Mouse (Mus musculus): ENCODE measurements around the gene P4ha2.
A peak's percentile ranks its signal among the peaks of the same experiment; 100 is the strongest.
"Not testable (repeated sequence)": the region's sequence is repeated elsewhere in the genome, so short reads cannot be mapped to it uniquely, and the experiment has no call there.

P4ha2 gene

DNA sequence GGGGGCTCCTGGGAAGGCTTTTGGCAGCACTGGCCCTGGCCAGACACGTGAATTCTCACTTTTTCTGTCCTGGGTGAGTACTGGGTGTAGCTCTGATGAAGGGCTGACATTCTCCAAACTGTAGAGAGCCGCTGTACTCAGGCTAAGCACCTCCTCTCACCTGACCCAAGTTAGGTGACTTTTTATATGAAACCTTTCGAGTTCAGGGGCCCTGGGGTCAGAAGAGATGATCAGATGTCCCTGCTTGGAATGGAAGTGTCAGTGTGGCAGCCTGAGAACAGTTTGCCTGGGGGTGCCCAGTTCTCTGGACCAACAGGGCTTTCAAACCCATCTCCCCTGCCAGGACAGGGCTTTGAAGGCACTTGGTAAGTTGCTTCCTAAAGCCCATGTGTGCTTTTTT, 8.2 kb downstream of the P4ha2 start:
- DNase-seq (ENCODE audit: low read depth), result no peak

DNA sequence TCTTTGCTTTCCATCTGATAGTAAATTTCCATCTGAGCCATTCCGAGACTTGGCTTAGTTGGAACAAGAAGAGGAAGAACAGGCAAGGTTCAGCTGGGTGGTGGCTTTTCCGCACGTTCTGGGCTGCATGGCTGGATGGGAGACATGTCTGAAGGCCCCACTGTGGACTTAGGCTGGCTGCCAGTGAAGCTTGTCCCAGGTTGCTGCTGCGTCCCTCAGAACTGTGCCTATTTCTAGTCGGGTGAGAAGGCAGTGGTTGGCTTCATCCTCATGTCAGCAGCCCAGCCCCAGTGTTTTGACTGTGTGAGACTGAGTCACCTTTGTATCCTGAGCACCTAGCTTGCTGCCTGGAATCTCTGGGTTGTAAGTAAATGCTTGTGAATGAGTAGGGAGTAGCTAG, 9.0 kb downstream of the P4ha2 start:
- DNase-seq (ENCODE audit: low read depth), result no peak

DNA sequence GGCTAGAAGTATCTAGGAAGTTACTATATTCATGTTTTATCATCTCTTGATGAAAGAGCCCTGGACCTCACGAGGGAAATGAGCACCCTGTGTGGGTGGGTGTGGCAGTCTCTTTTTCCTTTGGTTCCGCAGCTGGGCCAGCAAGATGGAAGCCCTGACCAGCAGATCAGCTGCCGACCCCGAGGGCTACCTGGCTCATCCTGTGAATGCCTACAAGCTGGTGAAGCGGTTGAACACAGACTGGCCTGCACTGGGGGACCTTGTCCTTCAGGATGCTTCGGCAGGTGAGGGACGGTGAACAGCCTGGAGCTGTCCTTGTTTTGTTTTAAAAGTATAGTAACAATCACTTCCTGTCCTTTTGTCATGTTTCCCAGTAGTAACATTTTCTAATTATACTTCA, 11.4 kb downstream of the P4ha2 start:
- no peak for DNase-seq (ENCODE audit: low read depth)

DNA sequence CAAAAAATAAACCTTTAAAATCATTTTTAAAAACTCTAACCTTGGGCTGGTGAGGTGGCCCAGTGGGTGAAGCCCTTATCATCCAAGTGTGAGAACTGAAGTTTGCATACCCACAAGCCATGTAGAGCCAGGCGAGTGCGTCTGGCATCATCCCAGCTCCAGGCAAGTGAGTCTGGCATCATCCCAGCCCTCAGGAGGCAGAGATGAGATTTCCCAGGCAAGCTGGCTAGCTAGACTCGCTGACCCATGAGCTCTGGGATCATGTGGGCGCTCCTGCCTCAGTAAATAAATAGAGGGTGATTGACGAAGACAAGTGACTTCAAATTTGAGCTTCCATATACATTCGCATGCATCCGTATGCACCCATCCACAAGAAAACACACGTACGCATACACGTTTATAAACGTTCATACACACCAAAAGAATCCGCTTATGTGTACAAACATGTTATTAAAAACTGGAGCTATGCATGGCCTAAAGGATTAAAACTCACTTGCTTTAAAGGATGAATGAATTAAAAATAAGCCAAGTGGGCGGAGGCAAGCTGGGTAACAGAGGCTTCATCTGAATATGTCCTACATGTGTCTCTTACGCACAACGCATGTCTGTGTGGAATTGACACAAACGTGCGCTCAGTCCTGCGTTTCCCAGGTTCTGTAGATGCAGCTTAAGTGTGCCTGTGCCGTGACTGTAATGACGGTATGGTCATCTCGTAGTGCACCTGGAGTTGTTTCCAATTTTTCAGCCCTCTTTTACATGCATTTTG, 12.3 kb downstream of the P4ha2 start:
- DNase-seq (ENCODE audit: low read depth), result no peak

DNA sequence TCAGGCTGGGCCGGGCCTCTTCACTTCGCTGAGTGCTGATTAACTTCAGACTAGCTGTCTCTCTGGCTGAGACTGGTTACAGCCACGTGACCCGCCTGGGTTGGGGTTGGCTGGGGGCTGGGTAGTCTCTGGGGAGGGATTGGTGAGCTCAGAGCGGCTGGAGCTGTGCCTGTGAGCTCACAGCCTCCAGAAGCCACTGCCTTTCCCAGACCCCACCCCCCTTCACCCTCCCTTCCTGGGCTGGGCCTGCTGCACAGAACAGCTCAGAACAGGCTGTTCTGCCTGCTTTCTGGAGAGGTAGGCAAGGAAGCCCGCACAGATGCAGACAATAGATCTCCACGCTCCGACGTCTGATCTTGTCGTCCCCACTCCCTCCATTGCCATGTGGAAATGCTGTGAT, 13.0 kb downstream of the P4ha2 start:
- peak; percentile 65 for DNase-seq (ENCODE audit: low read depth)

DNA sequence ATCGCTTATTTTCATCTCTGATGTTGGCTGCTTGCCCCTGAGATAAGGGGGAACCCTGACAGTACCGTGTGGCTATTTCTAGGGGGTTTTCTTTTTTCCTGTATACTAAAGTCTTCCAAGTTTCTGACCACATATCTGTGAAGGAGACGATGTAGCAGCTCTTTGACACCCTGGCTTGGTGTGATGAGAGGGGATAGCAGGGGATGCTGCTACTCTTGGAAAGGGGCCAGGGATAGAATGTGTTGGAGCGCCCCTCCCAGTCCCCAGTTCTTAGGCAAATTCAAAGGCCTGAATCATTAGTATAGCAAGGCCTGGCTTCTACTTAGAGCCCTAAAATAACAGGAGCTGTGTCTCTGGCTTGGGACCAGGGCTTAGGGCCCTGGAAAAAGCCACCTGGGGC, 13.5 kb downstream of the P4ha2 start:
- no peak for DNase-seq (ENCODE audit: low read depth)

DNA sequence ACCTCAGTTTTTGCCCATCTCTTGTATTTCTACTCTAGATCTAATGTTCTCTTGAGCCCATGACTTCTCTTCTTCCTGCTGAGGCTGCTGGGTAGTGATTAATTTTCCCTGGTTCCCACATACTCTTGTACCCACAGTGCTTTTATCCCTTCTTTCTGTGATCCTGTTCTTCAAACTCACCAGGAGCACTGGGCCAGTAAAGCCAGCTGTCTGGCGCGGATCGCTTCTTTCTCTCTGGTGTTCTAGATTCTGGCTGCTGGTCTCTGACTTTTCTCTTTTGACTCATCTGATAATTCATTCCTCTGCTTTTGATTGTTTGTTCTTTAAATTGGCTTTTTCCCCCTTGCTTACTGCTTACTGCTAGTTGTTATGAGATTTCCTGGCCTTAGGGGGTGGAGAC, 14.9 kb downstream of the P4ha2 start:
- no peak for DNase-seq (ENCODE audit: low read depth)

DNA sequence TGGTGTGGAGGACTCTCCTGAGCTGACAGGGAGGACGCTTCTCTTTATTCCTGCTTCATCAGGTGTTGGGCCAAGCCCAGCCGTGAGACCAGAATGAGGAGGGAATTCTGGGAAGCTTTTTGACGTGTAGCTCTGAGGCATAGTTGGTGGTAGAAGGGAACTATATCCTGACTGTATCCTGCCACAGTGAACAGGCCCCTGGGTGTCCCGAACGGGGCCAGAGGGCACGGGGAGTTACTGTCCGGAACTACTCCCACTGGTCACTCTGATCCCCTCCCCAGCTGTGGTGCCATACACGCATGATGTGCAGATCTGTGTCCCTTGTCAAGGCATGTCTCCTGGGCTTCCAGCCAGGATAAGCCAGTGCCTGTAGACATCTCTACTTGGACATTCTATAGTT, 15.4 kb downstream of the P4ha2 start:
- no peak for DNase-seq (ENCODE audit: low read depth)

DNA sequence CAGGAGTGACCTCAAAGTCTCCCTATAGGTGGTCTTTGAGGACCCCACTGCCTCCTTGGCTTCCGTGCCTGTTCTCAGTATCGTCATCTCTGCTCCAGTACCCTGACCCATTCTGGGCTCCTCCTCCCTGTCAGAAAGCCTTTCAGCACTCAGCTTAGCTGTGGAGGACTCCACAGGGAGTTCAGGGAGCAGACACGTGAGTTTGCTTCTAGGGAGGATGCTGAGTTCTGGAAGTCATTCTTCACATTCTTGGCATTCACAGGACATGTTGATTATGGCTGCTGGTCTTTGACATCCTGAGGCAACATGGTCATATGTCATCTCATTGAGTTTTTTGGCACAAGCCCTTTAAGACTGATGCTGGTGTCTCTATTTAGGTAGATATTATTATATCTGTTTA, 16.0 kb downstream of the P4ha2 start:
- DNase-seq (ENCODE audit: low read depth), result no peak

DNA sequence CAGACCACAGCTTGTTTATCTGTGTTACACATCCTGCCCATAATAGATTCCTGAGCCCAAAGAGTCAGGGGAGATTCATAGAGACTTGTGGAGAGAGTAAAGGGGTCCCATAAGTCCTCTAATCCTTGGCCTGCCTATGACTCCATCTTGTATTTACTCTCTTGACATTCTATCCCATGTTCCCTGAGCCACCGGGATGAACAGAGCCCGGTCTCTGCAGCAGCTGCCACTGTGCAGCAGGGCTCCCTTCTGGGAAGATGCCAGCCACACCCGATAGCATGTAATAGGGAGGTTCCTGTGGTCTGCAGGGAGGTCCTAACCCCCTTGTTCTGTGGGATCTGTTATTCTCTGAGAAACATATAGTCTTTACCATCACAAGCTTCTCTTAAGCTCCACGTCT, 16.5 kb downstream of the P4ha2 start:
- DNase-seq (ENCODE audit: low read depth), result no peak

DNA sequence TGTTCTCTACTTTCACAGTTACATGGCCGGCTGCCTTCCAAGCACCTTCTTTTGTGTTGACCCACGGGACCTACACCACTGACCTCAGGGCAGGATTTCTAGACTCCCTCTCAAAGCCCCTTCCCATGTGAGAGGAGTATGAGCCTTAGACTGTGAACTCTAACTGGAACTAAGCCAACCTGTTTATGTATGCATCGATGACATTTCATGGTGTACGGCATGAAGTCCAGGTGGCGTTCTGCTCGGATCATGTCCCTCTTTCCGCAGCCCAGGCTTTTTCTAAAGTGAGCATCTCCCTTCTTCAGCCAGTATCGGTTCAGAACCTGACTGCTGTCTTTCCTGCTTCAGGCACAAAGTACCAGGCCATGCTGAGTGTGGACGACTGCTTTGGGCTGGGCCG, 17.2 kb downstream of the P4ha2 start:
- no peak for DNase-seq (ENCODE audit: low read depth)

DNA sequence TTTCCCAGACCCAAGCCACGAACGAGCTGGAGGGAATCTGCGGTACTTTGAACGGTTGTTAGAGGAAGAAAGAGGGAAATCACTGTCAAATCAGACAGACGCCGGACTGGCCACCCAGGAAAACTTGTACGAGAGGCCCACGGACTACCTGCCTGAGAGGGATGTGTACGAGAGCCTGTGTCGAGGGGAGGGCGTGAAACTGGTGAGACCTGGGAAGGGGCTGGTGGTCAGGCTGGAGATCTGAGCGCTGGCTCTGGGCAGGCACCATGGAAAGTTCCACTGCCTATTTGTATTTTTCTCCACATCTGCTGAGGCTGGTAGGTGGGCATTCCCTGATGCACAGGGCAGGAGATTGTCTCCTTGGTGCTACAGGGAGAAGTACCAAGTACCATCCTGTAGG, 19.2 kb downstream of the P4ha2 start:
- DNase-seq (ENCODE audit: low read depth), result no peak

DNA sequence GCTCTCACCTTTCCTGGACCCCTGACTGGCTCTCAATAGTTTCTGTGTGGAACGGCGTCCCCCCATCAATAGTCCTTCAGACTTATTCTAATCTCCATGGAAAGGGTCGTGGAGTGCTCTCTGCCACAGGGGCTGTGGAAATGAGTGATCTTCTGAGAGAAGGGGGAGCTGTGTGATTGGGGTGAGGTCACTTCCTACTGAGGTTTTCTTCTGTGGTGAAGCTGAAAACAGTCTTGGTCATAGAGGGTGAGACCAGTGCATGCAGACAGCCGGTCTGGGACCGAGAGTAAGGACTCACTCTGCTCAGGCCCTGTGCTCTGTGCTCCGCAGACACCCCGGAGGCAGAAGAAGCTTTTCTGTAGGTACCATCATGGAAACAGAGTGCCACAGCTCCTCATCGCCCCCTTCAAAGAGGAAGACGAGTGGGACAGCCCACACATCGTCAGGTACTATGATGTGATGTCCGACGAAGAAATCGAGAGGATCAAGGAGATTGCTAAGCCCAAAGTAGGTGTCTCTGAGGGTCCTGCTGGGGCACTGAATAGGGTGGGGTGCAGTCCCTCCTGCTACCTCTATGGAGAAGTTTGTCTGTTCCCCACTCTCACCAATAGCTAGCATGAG, 20.0 kb downstream of the P4ha2 start:
- no peak for DNase-seq (ENCODE audit: low read depth)

DNA sequence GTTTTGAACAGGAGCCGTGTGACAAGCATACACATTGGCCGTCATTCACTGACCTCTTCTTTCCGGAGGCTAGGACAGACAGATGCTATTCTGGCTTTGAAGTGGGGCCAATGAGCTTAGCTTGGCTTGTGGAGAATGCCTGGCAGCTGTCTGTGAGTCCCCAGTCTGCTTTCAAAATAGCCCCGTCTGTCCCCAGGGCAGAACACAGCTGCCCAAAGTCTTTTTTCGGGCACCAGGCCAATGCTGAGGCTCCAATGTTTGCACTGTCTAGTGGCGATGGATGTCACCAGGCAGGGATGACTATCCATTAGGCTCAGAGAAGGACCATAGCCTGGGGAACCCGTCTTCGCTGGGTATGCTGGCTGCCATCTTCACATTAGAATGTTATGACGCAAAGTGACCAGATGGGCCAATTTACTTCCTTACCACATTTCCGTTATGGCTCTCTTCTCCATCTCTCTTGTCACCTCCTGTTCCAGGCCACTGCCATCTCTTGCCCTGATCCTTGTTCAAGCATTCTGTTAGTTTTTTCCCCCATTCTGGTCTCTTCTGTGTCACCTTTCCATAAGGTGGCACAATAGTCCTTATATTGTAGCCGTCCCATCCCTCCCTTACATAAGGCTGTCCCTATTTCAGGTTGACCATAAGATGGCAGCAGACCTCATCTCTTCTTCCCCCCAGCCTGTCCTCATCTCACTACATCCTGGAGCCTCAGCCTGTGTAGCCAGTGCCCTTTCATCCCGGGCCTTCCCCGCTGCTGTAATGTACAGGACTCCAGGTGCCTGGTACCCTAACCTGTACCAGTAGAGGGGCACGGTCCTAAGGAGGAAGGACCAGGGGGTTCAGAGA, 22.7 kb downstream of the P4ha2 start:
- DNase-seq (ENCODE audit: low read depth), result no peak

DNA sequence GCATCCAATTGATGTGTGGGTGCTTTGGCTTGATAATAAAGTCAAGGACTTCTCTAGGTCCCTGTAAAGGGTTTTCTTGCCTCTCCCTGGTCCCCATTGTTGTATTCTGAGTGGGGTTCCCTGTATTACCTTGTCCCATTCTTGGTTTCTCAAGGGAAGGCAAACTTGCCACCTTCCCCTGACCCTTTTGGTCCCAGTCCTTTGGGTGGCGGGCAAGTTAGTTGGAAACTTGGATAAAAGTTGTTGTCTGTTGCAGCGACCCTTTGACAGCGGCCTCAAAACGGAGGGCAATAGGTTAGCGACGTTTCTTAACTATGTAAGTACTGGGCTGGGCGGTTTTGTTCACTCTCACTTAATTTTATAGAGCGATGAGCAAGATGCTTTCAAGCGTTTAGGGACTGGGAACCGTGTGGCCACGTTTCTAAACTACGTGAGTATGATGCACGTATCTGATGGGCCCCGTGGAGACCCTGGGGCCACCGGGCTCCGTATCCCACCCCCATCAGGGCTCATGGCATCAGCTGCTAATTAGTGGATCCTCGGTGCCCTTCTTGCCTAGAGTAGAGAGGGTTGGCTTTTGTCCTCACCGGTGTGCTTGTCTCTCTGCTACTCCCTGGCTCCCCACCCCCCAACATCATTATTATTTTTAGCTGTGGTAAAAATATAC, 26.2 kb downstream of the P4ha2 start:
- no peak for DNase-seq (ENCODE audit: low read depth)

DNA sequence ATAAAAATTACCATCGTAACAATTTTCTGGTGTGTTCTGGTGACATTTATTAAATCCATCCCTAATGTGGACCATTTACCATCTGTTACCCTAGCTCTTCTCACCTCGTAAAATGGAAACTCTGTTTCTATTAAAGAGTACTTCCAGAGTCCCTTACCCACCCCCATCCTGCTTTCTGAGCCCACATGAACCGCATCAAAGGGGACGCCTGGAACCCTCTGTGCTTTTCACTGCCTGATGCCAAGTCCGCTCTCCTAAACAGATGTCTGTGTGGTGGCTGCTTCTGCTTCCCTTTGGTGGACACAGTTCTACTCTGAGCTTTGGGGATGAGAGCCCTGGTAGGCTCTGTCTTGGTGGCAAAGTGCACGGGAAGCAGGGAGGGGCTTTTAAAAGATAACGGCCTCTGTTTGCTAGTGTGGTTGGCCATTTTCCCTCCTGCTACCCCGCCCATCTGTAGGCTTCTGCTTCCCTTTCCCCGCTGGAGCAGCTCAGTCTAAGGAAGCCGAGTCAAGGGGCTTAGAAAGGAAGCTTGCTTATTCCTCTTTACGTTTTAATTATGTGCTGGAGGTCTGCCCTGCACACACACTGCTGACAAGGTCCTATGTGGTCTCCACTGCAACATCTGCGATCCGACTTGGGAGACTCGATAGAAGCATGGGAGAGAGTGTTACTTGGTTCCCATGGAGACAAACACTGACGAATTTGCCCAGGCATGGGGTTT, 26.9 kb downstream of the P4ha2 start:
- DNase-seq (ENCODE audit: low read depth), result no peak

DNA sequence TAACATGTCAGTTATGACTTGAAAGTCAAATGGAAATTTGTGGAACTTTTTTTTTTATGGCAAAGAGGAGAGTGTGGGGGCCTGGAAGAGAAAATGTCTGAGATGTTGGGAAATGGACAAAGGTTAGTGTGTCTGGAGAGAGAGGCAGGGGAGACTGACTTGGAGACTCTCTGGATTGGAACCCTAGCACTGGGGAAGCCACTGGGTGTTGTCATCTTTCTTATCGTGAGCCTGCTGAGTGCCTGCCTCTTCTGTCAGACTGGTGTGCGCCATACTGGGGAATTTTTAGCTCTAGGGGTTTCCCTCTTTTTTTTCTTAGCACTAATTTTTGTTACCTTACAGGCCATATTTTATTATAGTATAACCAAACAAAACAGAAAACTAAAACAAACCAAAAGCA, 27.5 kb downstream of the P4ha2 start:
- DNase-seq (ENCODE audit: low read depth), result no peak

DNA sequence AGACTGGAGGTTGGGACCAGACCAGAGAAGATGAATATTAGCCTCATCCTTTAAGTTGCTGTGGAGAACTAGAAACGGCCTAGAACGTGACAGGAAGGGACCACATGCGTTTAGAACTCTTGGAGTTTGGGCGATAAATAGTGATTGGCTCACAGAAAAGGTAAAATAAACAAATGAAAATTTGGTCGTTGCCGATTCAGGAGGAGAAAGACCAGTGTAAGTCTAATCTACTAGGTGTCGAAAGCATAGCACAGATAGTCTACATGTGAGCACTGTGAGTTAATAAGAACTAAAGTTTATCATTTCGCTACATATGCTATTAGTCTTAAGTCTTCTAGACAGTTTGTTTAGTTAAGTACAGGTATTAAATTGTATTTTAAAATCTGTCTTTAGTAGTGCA, 30.1 kb downstream of the P4ha2 start:
- DNase-seq (ENCODE audit: low read depth), result no peak

DNA sequence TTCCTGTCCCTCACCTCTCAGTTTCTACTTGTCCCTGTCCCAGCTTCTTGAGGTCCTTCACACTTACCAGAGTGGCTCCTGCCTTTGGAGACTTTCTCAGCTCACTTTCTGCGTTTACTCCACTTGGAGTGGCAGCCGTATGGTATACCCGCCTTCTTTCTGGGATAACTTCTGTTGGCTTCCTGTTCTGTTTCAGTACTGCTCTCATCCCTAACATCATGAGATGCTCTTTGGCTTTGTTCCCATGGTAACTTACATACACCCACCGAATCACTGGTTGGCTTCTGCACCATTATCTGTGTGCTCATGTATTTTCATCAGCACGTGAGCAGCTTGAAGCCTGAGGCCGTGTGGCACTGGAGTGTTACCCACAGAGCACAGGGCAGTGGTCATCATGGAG, 30.8 kb downstream of the P4ha2 start:
- no peak for DNase-seq (ENCODE audit: low read depth)

DNA sequence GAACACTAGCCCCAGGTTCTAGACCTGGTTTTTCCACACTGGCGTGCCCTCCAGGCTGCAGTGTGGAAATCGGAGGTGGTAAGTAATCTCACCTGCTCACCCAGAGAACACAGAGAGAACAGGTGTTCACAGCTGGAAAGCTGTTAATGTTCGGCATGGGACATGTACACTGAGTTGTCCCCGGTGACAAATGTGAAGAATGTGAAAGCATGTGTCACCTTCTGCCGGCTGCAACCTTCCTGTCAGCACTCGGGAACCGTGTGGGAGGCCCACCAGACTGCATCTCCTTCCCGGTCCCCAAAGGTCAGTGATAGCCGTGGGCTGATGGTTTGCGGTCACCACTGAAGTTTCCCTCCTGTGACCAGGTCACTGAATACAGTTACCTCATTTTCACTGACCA, 32.4 kb downstream of the P4ha2 start:
- no peak for DNase-seq (ENCODE audit: low read depth)

DNA sequence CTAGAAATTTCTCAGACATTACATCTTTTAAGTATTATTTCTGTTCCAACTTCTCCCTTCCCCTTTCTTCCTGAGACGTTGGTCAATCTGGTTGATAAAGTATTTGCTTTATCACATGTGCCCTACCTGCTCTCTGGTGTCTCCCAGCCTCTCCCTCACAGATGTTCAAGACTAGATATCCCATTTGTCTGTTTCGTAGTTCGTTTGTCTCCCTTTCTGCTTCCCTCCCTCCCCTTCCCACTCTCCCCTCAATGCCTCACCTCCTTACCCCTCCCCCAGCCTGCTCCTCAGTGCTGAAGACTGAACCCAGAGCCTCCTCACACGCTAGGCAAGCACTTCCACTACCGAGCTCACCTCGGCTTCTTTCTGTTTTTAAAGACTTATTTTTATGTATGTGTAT, 35.0 kb downstream of the P4ha2 start:
- DNase-seq (ENCODE audit: low read depth), result no peak

DNA sequence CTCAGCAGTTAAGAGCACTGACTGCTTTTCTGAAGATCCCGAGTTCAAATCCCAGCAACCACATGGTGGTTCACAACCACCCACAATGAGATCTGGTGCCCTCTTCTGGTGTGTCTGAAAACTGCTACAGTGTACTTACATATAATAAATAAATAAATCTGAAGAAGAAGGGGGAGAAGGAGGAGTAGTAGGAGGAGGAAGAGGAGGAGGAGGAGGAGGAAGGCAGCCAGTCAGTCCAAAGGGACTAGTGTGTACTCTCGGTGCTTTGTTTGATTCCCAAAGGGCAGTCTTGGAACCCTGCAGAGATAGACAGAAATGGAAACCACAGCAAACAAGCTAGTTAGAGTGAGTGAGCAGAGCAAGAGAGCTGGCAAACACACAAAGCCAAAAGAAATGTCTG, 40.3 kb downstream of the P4ha2 start:
- not testable (repeated sequence) for DNase-seq (ENCODE audit: low read depth)
